Mouse (Mus musculus): ENCODE measurements at regions not wholly inside any gene's neighbourhood (a gene's known extent, or its start where the extent isn't known, plus 50 kb on each side); places are given as distances from the start of the nearest gene placed in this dataset.

- TF ChIP-seq GATA1 (IDR thresholded peaks at IDR 0.05; ENCODE audit: borderline replicate concordance, low read length) (no peak), FLI1 (IDR thresholded peaks at IDR 0.05; ENCODE audit: low read length) (no peak)
Observed at GRCm38 (mm10) chr4:105911678-105912077, 122.0 kb downstream of the Gm12728 start.

All from megakaryocyte, embryonic 14.5 days (primary cell).